Mouse (Mus musculus) cerebellum, adult 2 months (tissue): Measurements from ENCODE around the gene Sirpa.

Experiments
- CTCF ChIP-seq: fragments of 200-500 bp; IDR thresholded peaks from 2 replicates; pipeline ENCODE4 v1.5.1; 2011; ENCODE audit warnings: low read depth, mild to moderate bottlenecking, control low read depth, low read length, moderate library complexity, borderline replicate concordance; ENCODE audit not compliant: insufficient read depth
- POLR2A ChIP-seq: fragments of 200-500 bp; IDR thresholded peaks from 2 replicates; pipeline ENCODE4 v1.6.1; 2011; ENCODE audit warnings: low read length, control low read depth, borderline replicate concordance; ENCODE audit not compliant: insufficient read depth

GRCm38 (mm10) chr2:129605816-129606215, 13.2 kb downstream of the Sirpa start:
- TF ChIP-seq CTCF (no peak), POLR2A (no peak)
